18 mouse cellular contexts compared by ENCODE assay signal in genomic region chr2:119175614-119176013, GRCm38 (mm10). TPM values are rescaled to one million over a fixed set of nuclear protein-coding genes. Genes with fewer than 3 reads are reported as not detected.
DNase-seq lines count a peak whose midpoint lies in the region; ATAC-seq and TF ChIP-seq lines count a peak whose summit lies in the region.
"Had no signal": no experiment of that assay in that cellular context is flagged by ENCODE, and none has a peak within 500 bp of the region (broad histone marks: within the 10 kb centered on the region; RNA-seq: fewer than 3 reads in every experiment).

No protein-coding gene starts in this region.

- H3K9ac ChIP-seq in kidney, postnatal 0 days (ENCODE audit: low read depth, low read length), result no peak overlapping the region
- H3K9ac ChIP-seq: embryonic facial prominence, embryonic 13.5 days had no signal

- peak; percentile 34 for DNase-seq in adrenal gland, postnatal 14 days
- no peak for DNase-seq in adrenal gland, adult 18-20 months (ENCODE audit: low spot score in 2 of 2)
- DNase-seq in lung, postnatal 10 days, result peak; percentile 36
- no peak for DNase-seq in lung, adult 2 months
- DNase-seq in kidney, postnatal 0 days (ENCODE audit: low spot score), result peak; percentile 39
- no peak for DNase-seq in T-cell, adult 2 months (ENCODE audit: low spot score)
- DNase-seq in cerebellum, postnatal 14 days, result no peak
- DNase-seq: adrenal gland, adult 2 months; cerebellum, adult 18-20 months; gastrocnemius, postnatal 14 days; heart, postnatal 4 days; spleen, adult 18-20 months; thymus, postnatal 4 days had no signal

- no peak overlapping the region for H3K27ac ChIP-seq in kidney, postnatal 0 days
- H3K27ac ChIP-seq: embryonic facial prominence, embryonic 13.5 days had no signal

- no peak for TF ChIP-seq CTCF in lung, adult 2 months (IDR thresholded peaks at IDR 0.05; ENCODE audit: insufficient read depth, low read length)
- TF ChIP-seq CTCF in kidney, postnatal 0 days (IDR thresholded peaks at IDR 0.05; ENCODE audit: low read depth), result no peak

- no peaks in the 10 kb centered on the region for H3K27me3 ChIP-seq in kidney, postnatal 0 days (ENCODE audit: insufficient read depth, low read length)
- H3K27me3 ChIP-seq in myocyte (ENCODE audit: control insufficient read depth, insufficient read depth, insufficient read length), result no peaks in the 10 kb centered on the region
- H3K27me3 ChIP-seq: embryonic facial prominence, embryonic 13.5 days had no signal

- peaks cover 8% of the 10 kb centered on the region; the same call in 1 of the 2 replicates for H3K36me3 ChIP-seq in kidney, postnatal 0 days (ENCODE audit: insufficient read depth, low read length)
- no peaks in the 10 kb centered on the region for H3K36me3 ChIP-seq in myocyte (ENCODE audit: control insufficient read depth, insufficient read depth)

- H3K4me1 ChIP-seq in lung, adult 2 months (ENCODE audit: control insufficient read depth, insufficient read depth, low read length), result 0 out of 2 replicates have a peak, but pooled peaks cover 2% of the 10 kb centered on the region
- peaks cover 16% of the 10 kb centered on the region for H3K4me1 ChIP-seq in kidney, postnatal 0 days (replicated peaks; ENCODE audit: insufficient read depth, low read length)

- H3K9me3 ChIP-seq in kidney, postnatal 0 days (replicated peaks; ENCODE audit: low read length), result no peaks in the 10 kb centered on the region
- H3K9me3 ChIP-seq: embryonic facial prominence, embryonic 13.5 days; heart, embryonic 12.5 days had no signal

- H3ac ChIP-seq in myocyte (ENCODE audit: control insufficient read depth, insufficient read length), result no peak overlapping the region

- TF ChIP-seq POLR2A in lung, adult 2 months (IDR thresholded peaks at IDR 0.05; ENCODE audit: borderline replicate concordance, extremely low read depth, low read depth, low read length), result no peak
- no peak for TF ChIP-seq POLR2A in myocyte (IDR thresholded peaks at IDR 0.05; ENCODE audit: insufficient read length, low read depth)

- 43% methylated on average over 6 of the region's 6 CpGs for WGBS in lung, adult 2 months
- 48% methylated on average over 6 of the region's 6 CpGs for WGBS in kidney, postnatal 0 days

- ATAC-seq in kidney, postnatal 0 days (replicated peaks; ENCODE audit: low FRiP score, low read depth), result no peak

- H3K4me2 ChIP-seq in kidney, postnatal 0 days (ENCODE audit: low read length), result no peak overlapping the region
- H3K4me2 ChIP-seq in myocyte (ENCODE audit: low read depth), result peak overlapping the region; percentile 80
- H3K4me2 ChIP-seq: embryonic facial prominence, embryonic 13.5 days; heart, embryonic 12.5 days had no signal

- peaks cover 8% of the 10 kb centered on the region for H3K79me2 ChIP-seq in myocyte (ENCODE audit: control insufficient read depth, insufficient read depth)

- no peak overlapping the region for H3K4me3 ChIP-seq in lung, adult 2 months (replicated peaks; ENCODE audit: extremely low read depth, low read depth, low read length)
- no peak overlapping the region for H3K4me3 ChIP-seq in kidney, postnatal 0 days (replicated peaks; ENCODE audit: low read depth, low read length)
- H3K4me3 ChIP-seq in myocyte, result peak overlapping the region; percentile 29
- H3K4me3 ChIP-seq: embryonic facial prominence, embryonic 13.5 days; heart, embryonic 12.5 days had no signal

TF ChIP-seq in myocyte, 11 proteins besides CTCF, POLR2A, EP300 and RAD21:
- TF ChIP-seq MAX (IDR thresholded peaks at IDR 0.05; ENCODE audit: low read depth), result no peak
- TF ChIP-seq E2F4 (IDR thresholded peaks at IDR 0.05; ENCODE audit: insufficient read depth), result no peak
- TF ChIP-seq MYOG (IDR thresholded peaks at IDR 0.05; ENCODE audit: control insufficient read depth in 1 of 3, insufficient read depth in 1 of 3, insufficient read length in 2 of 3, low read depth in 2 of 3), result peak in 1 of 3 experiments; percentile 42
- TF ChIP-seq TCF3 (IDR thresholded peaks at IDR 0.05; ENCODE audit: insufficient read length, low read depth), result no peak
- TF ChIP-seq CEBPB (IDR thresholded peaks at IDR 0.05; ENCODE audit: insufficient read depth, poor library complexity, severe bottlenecking), result no peak
- TF ChIP-seq MYOD1 (IDR thresholded peaks at IDR 0.05; ENCODE audit: control insufficient read depth in 1 of 3, insufficient read length in 2 of 3, low read depth in 2 of 3), result no peak
- no peak for TF ChIP-seq POLR2AphosphoS2 (IDR thresholded peaks at IDR 0.05; ENCODE audit: insufficient read length, low read depth)
- TF ChIP-seq USF1 (IDR thresholded peaks at IDR 0.05; ENCODE audit: low read depth), result no peak

RNA-seq across cellular contexts. Expression of gene Gm14137, which starts 1.3 kb away (rescaled TPM):
- 0.23 and 0.26 TPM in 2 replicates for total RNA-seq in adrenal gland, postnatal 14 days (2021)
- under 1 TPM in 1 of 2 experiments, not detected in 1; 0.13 TPM for total RNA-seq in adrenal gland, adult 18-20 months (2021)
- polyA plus RNA-seq in lung, adult 2 months (2012; rRNA removed), result 0.06 and 0.76 TPM in 2 replicates
- 0.27 and 0.33 TPM in 2 replicates for polyA plus RNA-seq in kidney, postnatal 0 days (2015; fragmentation: Nextera tagmentation; extraction: Ambion mirVana)
- polyA plus RNA-seq in myocyte (2012; fragmentation: generic; extraction: Trizol), result 6.3 TPM
- total RNA-seq: heart, postnatal 4 days; layer of hippocampus, postnatal 14 days had no signal
- polyA plus RNA-seq: cortical plate, adult 2 months had no signal

RNA-seq across cellular contexts. Expression of gene Gchfr, which starts 8.0 kb away (rescaled TPM):
- total RNA-seq in adrenal gland, postnatal 14 days (2021), result 6.7 and 35.4 TPM in 2 replicates
- 10 to 100 TPM; 24.3 to 26.0 TPM for total RNA-seq in adrenal gland, adult 18-20 months (2021)
- 25.7 and 27.2 TPM in 2 replicates for polyA plus RNA-seq in lung, adult 2 months (2012; rRNA removed)
- 33.9 and 35.0 TPM in 2 replicates for polyA plus RNA-seq in kidney, postnatal 0 days (2015; fragmentation: Nextera tagmentation; extraction: Ambion mirVana)
- polyA plus RNA-seq in myocyte (2012; fragmentation: generic; extraction: Trizol), result 90.4 TPM
- total RNA-seq: layer of hippocampus, postnatal 14 days had no signal

RNA-seq across cellular contexts. Expression of gene Rmdn3, which starts 18.8 kb away (rescaled TPM):
- total RNA-seq in adrenal gland, postnatal 14 days (2021), result 71.5 and 85.1 TPM in 2 replicates
- 100 to 1,000 TPM in 1 of 2 experiments, 10 to 100 TPM in 1; 72.4 to 101 TPM for total RNA-seq in adrenal gland, adult 18-20 months (2021)
- 17.6 TPM in 2 replicates for polyA plus RNA-seq in lung, adult 2 months (2012; rRNA removed)
- polyA plus RNA-seq in kidney, postnatal 0 days (2015; fragmentation: Nextera tagmentation; extraction: Ambion mirVana), result 35.0 and 36.2 TPM in 2 replicates
- polyA plus RNA-seq in myocyte (2012; fragmentation: generic; extraction: Trizol), result 20.7 TPM

RNA-seq across cellular contexts. Expression of gene Zfyve19, which starts 32.8 kb away (rescaled TPM):
- total RNA-seq in adrenal gland, postnatal 14 days (2021), result 24.9 and 33.6 TPM in 2 replicates
- 10 to 100 TPM; 32.0 to 32.4 TPM for total RNA-seq in adrenal gland, adult 18-20 months (2021)
- polyA plus RNA-seq in lung, adult 2 months (2012; rRNA removed), result 29.8 and 36.1 TPM in 2 replicates
- polyA plus RNA-seq in kidney, postnatal 0 days (2015; fragmentation: Nextera tagmentation; extraction: Ambion mirVana), result 41.9 and 44.0 TPM in 2 replicates
- polyA plus RNA-seq in myocyte (2012; fragmentation: generic; extraction: Trizol), result 23.2 TPM

RNA-seq across cellular contexts. Expression of gene Dnajc17, which starts 33.0 kb away (rescaled TPM):
- total RNA-seq in adrenal gland, postnatal 14 days (2021), result 12.7 and 17.9 TPM in 2 replicates
- 10 to 100 TPM; 12.5 to 13.1 TPM for total RNA-seq in adrenal gland, adult 18-20 months (2021)
- 2.7 and 4.1 TPM in 2 replicates for polyA plus RNA-seq in lung, adult 2 months (2012; rRNA removed)
- 15.1 and 16.8 TPM in 2 replicates for polyA plus RNA-seq in kidney, postnatal 0 days (2015; fragmentation: Nextera tagmentation; extraction: Ambion mirVana)
- polyA plus RNA-seq in myocyte (2012; fragmentation: generic; extraction: Trizol), result 17.2 TPM

Comparison
In these comparisons a context has a peak if more than half of its experiments do, and no peak if none do; other contexts are left out.
1. DNase-seq: peak in adrenal gland, postnatal 14 days (single experiment), lung, postnatal 10 days (single experiment) and kidney, postnatal 0 days (single experiment); none in adrenal gland, adult 18-20 months (0 of 2), lung, adult 2 months (single experiment), T-cell, adult 2 months (single experiment) and cerebellum, postnatal 14 days (0 of 2).